Mouse (Mus musculus): ENCODE data around the gene Rab5c.

- TF ChIP-seq CTCF (conservative IDR thresholded peaks at IDR 0.05 in 1 of 2, IDR thresholded peaks at IDR 0.05 in 1 of 2; ENCODE audit: low read depth in 2 of 2, low read length in 2 of 2) = no peak
- no peak for TF ChIP-seq NELFE (IDR thresholded peaks at IDR 0.05; ENCODE audit: low read depth, low read length)
- no peak for TF ChIP-seq HCFC1 (IDR thresholded peaks at IDR 0.05; ENCODE audit: low read depth, low read length)
- TF ChIP-seq POLR2A (IDR thresholded peaks at IDR 0.05; ENCODE audit: low read depth, low read length) = no peak
- no peak for TF ChIP-seq IRF4 (IDR thresholded peaks at IDR 0.05; ENCODE audit: low read depth, low read length)
- no peak for TF ChIP-seq TCF12 (IDR thresholded peaks at IDR 0.05; ENCODE audit: low read depth, low read length)
- TF ChIP-seq USF1 (IDR thresholded peaks at IDR 0.05; ENCODE audit: low read depth, low read length) = no peak
- TF ChIP-seq EP300 (IDR thresholded peaks at IDR 0.05; ENCODE audit: low read length) = no peak
- TF ChIP-seq BHLHE40 (IDR thresholded peaks at IDR 0.05; ENCODE audit: low read depth, low read length) = no peak
- TF ChIP-seq ELF1 (IDR thresholded peaks at IDR 0.05; ENCODE audit: low read depth, low read length) = no peak
- TF ChIP-seq MYC (IDR thresholded peaks at IDR 0.05; ENCODE audit: low read depth, low read length) = no peak
These were observed 16.1 kb downstream of the Rab5c start for GRCm38 (mm10) chr11:100721776-100722492.
